Mouse (Mus musculus) heart, postnatal 14 days (tissue): ENCODE results near the gene 1700029H14Rik. TPM values are rescaled to one million over a fixed set of nuclear protein-coding genes. Genes with fewer than 3 reads are reported as not detected.

Experiments used
- DNase-seq, 2 experiments: peaks; one replicate each; pipeline ENCODE4 v3.0.0; 2021 to 2022
- intact Hi-C: fragments of 180-260 bp; cut with DNase I; formaldehyde crosslinking; loops from one replicate; pipeline ENCODE4 v1.15.1; 2025
- total RNA-seq, 2 experiments: library from RNA; stranded (reverse); gene quantifications; 2 replicates each; pipeline ENCODE4 v1.2.3; 2021

1700029H14Rik gene
- total RNA-seq, 2 experiments from 2014 or later = not detected

GRCm38 (mm10) chr8:13512677-13513076 lies 49.6 kb downstream of the 1700029H14Rik start:
- no peak for DNase-seq
- intact Hi-C loops = no loop called here

- intact Hi-C loops = no loop called here
- no peak for DNase-seq
Measured at GRCm38 (mm10) chr8:13512016-13512415, 50.2 kb downstream of the 1700029H14Rik start.

GRCm38 (mm10) chr8:13507284-13507937 lies 54.9 kb downstream of the 1700029H14Rik start:
- intact Hi-C loops = no loop called here
- no peak for DNase-seq

GRCm38 (mm10) chr8:13506849-13507248 lies 55.4 kb downstream of the 1700029H14Rik start:
- intact Hi-C loops = no loop called here
- peak; percentile 79 to 87 for DNase-seq

- intact Hi-C loops = no loop called here
- DNase-seq = no peak
Measured at GRCm38 (mm10) chr8:13504894-13505674, 57.2 kb downstream of the 1700029H14Rik start.

GRCm38 (mm10) chr8:13503936-13504606 lies 58.2 kb downstream of the 1700029H14Rik start:
- intact Hi-C loops = no loop called here
- no peak for DNase-seq

- intact Hi-C loops = no loop called here
- DNase-seq = no peak
Measured at GRCm38 (mm10) chr8:13501221-13501620, 61.0 kb downstream of the 1700029H14Rik start.

Other genes starting within 250 kb of the 1700029H14Rik start
- 10 to 100 TPM; 40.4 to 45.5 TPM for gene Tfdp1, start 223.7 kb downstream of the 1700029H14Rik start, total RNA-seq
- not detected for gene Atp4b, start 165.6 kb downstream of the 1700029H14Rik start, total RNA-seq
- gene Grk1, start 157.4 kb downstream of the 1700029H14Rik start, total RNA-seq = under 1 TPM; 0.02 to 0.05 TPM
- 10 to 100 TPM; 13.8 to 14.6 TPM for gene Tmem255b, start 127.3 kb downstream of the 1700029H14Rik start, total RNA-seq
- 100 to 1,000 TPM; 121 to 122 TPM for gene Gas6, start 68.0 kb downstream of the 1700029H14Rik start, total RNA-seq
- gene Rasa3, start 115.1 kb upstream of the 1700029H14Rik start, total RNA-seq = 10 to 100 TPM; 22.2 to 22.6 TPM
- gene Cfap97d2, start 143.4 kb upstream of the 1700029H14Rik start, total RNA-seq = not detected
- gene Cdc16, start 195.2 kb upstream of the 1700029H14Rik start, total RNA-seq = 10 to 100 TPM; 32.3 to 33.4 TPM
- gene Upf3a, start 223.2 kb upstream of the 1700029H14Rik start, total RNA-seq = 10 to 100 TPM; 12.0 to 13.3 TPM